Mouse (Mus musculus) neural tube, embryonic 11.5 days (tissue): ENCODE measurements around the gene Fgd3. TPM values are rescaled to one million over a fixed set of nuclear protein-coding genes. Genes with fewer than 3 reads are reported as not detected.

ENCODE experiments used
- ATAC-seq: fragments of 200-750 bp; cut with Nextera tagmentation; 2 replicates; pipeline ENCODE4 v1.8.0; 2017; ENCODE audit warnings: moderate number of reproducible peaks, mild to moderate bottlenecking, moderate TSS enrichment, moderate library complexity; ENCODE audit not compliant: insufficient read depth, low FRiP score, low TSS enrichment
- DNase-seq: peaks from one replicate; pipeline ENCODE4 v3.0.0-alpha.2; 2015; ENCODE audit warnings: low spot score
- H3K27ac ChIP-seq: fragments of 300-500 bp; sonication (generic); 2 replicates; pipeline ENCODE4 v1.5.1; 2014; ENCODE audit warnings: low read depth, mild to moderate bottlenecking, low read length
- H3K27me3 ChIP-seq: fragments of 300-500 bp; sonication (generic); 2 replicates; pipeline ENCODE4 v1.6.1; 2014; ENCODE audit warnings: mild to moderate bottlenecking, low read length, mixed read lengths; ENCODE audit not compliant: control insufficient read depth, insufficient read depth
- H3K36me3 ChIP-seq: fragments of 300-500 bp; sonication (generic); 2 replicates; pipeline ENCODE4 v1.6.1; 2014; ENCODE audit warnings: mild to moderate bottlenecking, low read length, moderate library complexity, mixed read lengths; ENCODE audit not compliant: control insufficient read depth, insufficient read depth
- H3K4me1 ChIP-seq: fragments of 300-500 bp; sonication (generic); 2 replicates; pipeline ENCODE4 v1.6.1; 2014; ENCODE audit warnings: low read length, mixed read lengths; ENCODE audit not compliant: control insufficient read depth, insufficient read depth
- H3K4me2 ChIP-seq: fragments of 300-500 bp; sonication (generic); 2 replicates; pipeline ENCODE4 v1.6.1; 2014; ENCODE audit warnings: low read depth, mild to moderate bottlenecking, moderate library complexity
- H3K4me3 ChIP-seq: fragments of 300-500 bp; sonication (generic); 2 replicates; pipeline ENCODE4 v1.5.1; 2014; ENCODE audit warnings: low read depth, low read length
- H3K9ac ChIP-seq: fragments of 300-500 bp; sonication (generic); 2 replicates; pipeline ENCODE4 v1.6.1; 2014; ENCODE audit warnings: mild to moderate bottlenecking, low read length
- H3K9me3 ChIP-seq: fragments of 300-500 bp; sonication (generic); 2 replicates; pipeline ENCODE4 v1.6.1; 2016; ENCODE audit warnings: low read length; ENCODE audit not compliant: control insufficient read depth
- WGBS: fragments of 180-500 bp; shearing (Covaris S2); extraction: QIAGEN DNeasy Blood & Tissue Kit; methylation state at CpG from one replicate; pipeline ENCODE4 v1.1.7; 2014; 5-methylcytosine and 5-hydroxymethylcytosine counted together
- polyA plus RNA-seq: library from polyadenylated mRNA; unstranded; fragments of >200 nt; fragmentation: Nextera tagmentation; extraction: Ambion mirVana; gene quantifications from 2 replicates; pipeline ENCODE4 v1.2.1, GENCODE M21; 2014

Gene Fgd3
- polyA plus RNA-seq, 1 experiment from 2014 or later: 1.1 TPM

DNA sequence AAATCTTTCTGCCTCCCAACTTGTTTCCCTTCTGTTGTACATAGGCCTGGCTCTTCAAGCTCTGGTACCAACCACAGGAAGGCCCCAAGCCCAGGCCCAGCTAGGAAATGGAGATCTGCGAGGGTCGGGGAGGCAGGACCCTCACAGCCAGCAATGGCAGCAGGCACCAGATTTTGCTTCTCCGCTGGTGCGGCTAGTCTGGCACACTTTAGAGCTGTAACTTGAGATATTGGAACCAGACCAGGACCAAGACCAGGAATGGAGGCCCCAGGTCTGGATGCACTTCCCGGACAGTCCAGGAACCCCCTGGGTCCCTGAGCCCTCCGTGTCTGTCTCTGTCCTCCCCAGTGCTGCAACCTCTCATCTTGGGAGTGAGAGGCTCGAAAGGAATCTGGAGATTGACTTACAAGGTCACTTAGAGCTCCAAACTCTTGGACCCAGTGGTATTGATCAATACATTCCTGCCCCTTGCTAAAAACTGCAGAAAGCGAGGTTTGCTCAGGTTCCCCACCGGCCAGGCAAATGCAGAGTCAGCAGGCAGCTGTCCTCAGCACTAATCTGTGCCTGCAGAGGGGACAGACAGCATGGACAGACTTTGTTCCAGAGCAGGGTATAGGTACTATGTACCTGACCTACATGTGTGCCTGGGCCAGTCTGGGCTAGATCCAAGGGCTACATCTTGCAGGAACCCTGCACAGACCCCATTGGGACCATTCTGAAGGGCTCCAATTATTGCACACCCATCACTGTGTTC lies 103.1 kb downstream of the Fgd3 start:
- H3K9ac ChIP-seq: no peak overlapping the region
- no peaks in the 10 kb centered on the region for H3K36me3 ChIP-seq
- no peak overlapping the region for H3K27ac ChIP-seq
- no peaks in the 10 kb centered on the region for H3K9me3 ChIP-seq
- H3K4me1 ChIP-seq: peaks cover 2% of the 10 kb centered on the region; the same call in 1 of the 2 replicates
- no peak overlapping the region for H3K4me2 ChIP-seq
- H3K27me3 ChIP-seq: peaks cover 8% of the 10 kb centered on the region; the same call in 1 of the 2 replicates
- no peak overlapping the region for H3K4me3 ChIP-seq
- DNase-seq (no peak), ATAC-seq (no peak)
- WGBS: 63% methylated on average over 9 of the region's 9 CpGs

DNA sequence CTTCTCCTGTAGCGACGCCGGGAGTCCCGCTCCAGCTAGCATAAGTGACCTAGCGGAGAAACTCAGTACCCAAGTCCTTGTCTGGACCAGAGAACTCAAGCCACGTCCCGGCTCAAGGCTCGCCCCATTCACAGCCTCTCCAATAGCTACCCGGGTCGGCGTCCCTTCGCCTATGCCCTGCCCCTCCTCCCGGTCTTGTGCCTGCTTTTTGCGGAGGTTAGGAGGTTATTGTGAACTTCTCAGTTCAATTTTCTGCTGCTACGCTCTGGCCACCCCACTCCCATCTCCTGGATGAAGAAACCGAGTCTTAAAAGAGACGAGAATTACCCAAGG lies 103.9 kb downstream of the Fgd3 start:
- 3% methylated on average over 17 of the region's 17 CpGs for WGBS
- H3K27ac ChIP-seq: 0 out of 2 replicates have a peak overlapping the region, but pooled peaks have one; percentile 23
- no peaks in the 10 kb centered on the region for H3K9me3 ChIP-seq
- H3K4me2 ChIP-seq: peak overlapping the region; percentile 94
- H3K4me1 ChIP-seq: peaks cover 2% of the 10 kb centered on the region; the same call in 1 of the 2 replicates
- peaks cover 8% of the 10 kb centered on the region; the same call in 1 of the 2 replicates for H3K27me3 ChIP-seq
- peak overlapping the region; percentile 70 for H3K4me3 ChIP-seq
- no peak for DNase-seq
- no peaks in the 10 kb centered on the region for H3K36me3 ChIP-seq
- peak overlapping the region; percentile 71; the same call in 1 of the 2 replicates for H3K9ac ChIP-seq
- peak; percentile 77 for ATAC-seq

DNA sequence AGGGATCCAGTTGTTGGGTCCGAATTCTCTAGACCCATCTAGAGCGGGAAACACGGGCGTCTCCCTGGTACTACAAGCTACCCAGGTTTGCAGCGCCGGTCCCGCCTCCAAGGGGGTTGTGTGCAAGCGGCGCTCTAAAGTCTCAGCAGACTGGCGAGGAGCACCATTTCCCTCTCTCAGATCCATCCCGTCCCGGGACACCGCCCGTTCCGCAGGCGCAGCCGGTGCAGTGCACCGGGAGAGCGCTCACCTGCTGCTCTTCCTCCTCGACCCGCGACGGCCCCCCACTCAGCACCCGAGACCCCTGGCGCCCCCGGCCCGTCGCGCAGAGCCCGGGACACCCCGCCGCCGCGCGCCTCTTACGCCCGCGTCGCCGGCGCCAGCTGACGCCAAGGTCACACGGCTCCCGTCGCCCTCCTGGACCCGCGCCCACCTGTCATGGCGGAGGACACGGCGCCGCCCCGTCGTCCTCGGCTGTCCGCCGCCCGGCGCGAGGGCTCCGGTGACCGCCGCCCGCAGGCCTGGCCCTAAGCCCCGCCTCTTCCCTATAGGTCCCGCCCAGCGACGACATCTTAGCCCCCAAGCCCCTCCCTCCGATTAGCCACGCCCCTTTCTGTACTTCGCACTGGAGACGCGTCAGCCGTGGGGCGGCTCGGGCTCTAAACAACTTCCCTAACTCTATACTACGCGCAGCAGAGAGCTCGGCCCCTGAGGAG lies 104.4 kb downstream of the Fgd3 start, which contains the start of gene Card19:
TSS of gene Card19 (minus strand) at position 534 of the 716 bp plus-strand sequence.
- DNase-seq (peak; percentile 93), ATAC-seq (peak; percentile 88)
- peak within 1 kb of the TSS; percentile 70 for H3K4me3 ChIP-seq
- peak within 1 kb of the TSS; percentile 94 for H3K4me2 ChIP-seq
- H3K9me3 ChIP-seq: no peaks in the 10 kb centered on the region
- under 1% methylated on average over 60 of the region's 78 CpGs for WGBS
- 0 out of 2 replicates have a peak within 1 kb of the TSS, but pooled peaks have one; percentile 23 for H3K27ac ChIP-seq
- peaks cover 2% of the 10 kb centered on the region; the same call in 1 of the 2 replicates for H3K4me1 ChIP-seq
- peaks cover 8% of the 10 kb centered on the region; the same call in 1 of the 2 replicates for H3K27me3 ChIP-seq
- peak within 1 kb of the TSS; percentile 71 for H3K9ac ChIP-seq
- no peaks in the 10 kb centered on the region for H3K36me3 ChIP-seq

DNA sequence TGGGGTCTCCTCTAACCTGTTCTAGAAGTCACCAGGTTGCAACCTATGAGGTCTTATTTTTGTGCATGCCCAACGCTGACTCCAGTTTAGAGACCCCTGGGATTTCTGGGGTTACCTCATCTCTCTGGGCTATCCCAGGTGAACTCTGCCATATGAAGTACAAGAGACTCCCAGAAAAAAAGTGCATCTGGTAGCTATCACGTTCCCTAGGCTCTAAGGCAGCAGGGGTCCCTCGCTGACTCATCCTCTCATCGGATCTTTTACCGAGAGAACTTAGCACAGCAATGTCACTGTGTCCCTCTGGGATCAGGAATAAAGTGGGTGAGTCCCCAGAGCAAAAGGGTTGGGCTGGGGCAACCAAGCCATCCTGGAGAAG lies 105.0 kb downstream of the Fgd3 start:
- peaks cover 8% of the 10 kb centered on the region; the same call in 1 of the 2 replicates for H3K27me3 ChIP-seq
- no peaks in the 10 kb centered on the region for H3K36me3 ChIP-seq
- peak overlapping the region; percentile 71 for H3K9ac ChIP-seq
- WGBS: 14% methylated on average over 5 of the region's 5 CpGs
- H3K4me2 ChIP-seq: peak overlapping the region; percentile 94
- H3K9me3 ChIP-seq: no peaks in the 10 kb centered on the region
- no peak for DNase-seq
- ATAC-seq: no peak
- peaks cover 2% of the 10 kb centered on the region; the same call in 1 of the 2 replicates for H3K4me1 ChIP-seq
- H3K27ac ChIP-seq: no peak overlapping the region
- peak overlapping the region; percentile 70 for H3K4me3 ChIP-seq

DNA sequence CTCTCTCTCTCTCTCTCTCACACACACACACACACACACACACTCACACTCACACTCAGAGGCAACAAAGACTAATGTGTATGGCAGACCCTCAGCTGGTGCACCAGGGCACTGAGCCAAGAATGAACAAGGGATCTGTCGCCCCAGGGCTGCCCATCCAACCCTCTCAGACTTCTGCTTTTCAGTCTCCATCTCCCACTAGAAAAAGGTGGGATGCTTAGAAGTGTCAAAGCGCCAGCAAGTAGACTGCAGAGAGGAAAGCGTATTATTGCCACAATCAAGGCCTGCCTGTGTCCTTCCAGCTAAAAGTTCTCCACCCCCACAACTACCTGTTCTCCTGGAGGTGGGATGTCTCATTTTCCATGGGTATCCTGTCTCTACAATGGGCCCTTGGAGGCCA lies 105.7 kb downstream of the Fgd3 start:
- no peaks in the 10 kb centered on the region for H3K9me3 ChIP-seq
- ATAC-seq (no peak), DNase-seq (no peak)
- H3K27me3 ChIP-seq: peaks cover 8% of the 10 kb centered on the region; the same call in 1 of the 2 replicates
- no peak overlapping the region for H3K4me2 ChIP-seq
- no peak overlapping the region for H3K9ac ChIP-seq
- 82% methylated on average over 3 of the region's 3 CpGs for WGBS
- peaks cover 2% of the 10 kb centered on the region; the same call in 1 of the 2 replicates for H3K4me1 ChIP-seq
- no peaks in the 10 kb centered on the region for H3K36me3 ChIP-seq
- no peak overlapping the region for H3K4me3 ChIP-seq
- H3K27ac ChIP-seq: no peak overlapping the region

DNA sequence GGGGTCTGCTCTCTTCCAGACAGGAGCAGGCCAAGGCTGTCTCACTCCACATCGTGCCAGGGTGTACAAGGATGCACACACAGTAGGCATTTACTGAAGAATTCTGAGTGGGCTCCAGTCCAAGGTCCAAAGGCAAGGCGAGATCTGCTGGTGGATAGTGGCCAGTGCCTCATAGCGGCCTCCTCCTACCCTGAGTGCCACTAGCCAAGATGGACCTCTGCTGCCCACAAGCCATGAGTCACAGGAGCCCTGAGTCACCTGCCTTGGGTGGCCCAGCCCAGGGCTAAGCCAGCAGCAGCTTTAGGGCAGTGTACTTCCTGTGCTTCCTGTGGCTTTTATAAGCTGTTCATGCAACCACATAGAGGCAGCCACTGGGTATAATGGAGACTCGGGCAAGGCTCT lies 106.6 kb downstream of the Fgd3 start:
- DNase-seq (no peak), ATAC-seq (no peak)
- Histone ChIP-seq H3K9ac (no peak overlapping the region), H3K27ac (no peak overlapping the region), H3K36me3 (no peaks in the 10 kb centered on the region), H3K9me3 (no peaks in the 10 kb centered on the region), H3K27me3 (peaks cover 8% of the 10 kb centered on the region; the same call in 1 of the 2 replicates), H3K4me2 (no peak overlapping the region), H3K4me3 (no peak overlapping the region), H3K4me1 (peaks cover 2% of the 10 kb centered on the region; the same call in 1 of the 2 replicates)
- WGBS: 67% methylated on average over 4 of the region's 4 CpGs

DNA sequence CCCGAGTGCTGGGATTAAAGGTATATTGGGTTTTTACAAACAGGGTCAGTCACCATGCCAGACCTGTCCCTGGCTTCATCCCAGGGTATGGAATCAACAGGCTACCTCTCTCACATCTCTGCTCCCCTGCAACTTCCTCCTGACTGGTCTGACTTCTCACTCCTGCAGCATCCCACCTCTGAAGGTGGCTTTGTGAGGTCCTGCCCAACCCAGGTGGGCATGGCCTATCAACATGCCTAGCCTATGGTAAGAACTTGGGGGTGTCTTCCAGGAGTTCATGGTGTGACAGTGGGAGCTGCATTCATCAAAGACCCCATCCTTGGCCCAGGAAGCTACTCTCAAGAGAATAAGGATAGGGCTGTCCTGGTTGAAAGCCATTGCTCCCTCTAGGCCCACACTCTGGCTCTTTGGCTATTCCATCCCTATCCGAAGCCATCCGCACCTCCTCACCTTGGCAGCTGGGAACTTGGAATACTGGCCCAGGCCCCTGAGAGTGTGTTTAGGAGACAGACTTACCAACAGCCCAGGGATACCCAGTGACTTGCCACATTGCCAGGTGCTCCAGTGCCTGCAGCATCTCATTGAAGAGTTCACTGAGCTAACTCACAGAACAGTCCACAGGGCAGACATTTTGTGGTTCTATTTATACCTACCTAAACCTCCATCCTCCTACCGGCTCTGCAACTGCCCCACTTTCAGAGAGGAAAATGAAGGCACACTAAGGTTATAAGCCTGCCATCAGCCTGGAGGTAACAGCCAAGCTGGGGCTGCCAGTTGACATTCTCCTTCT lies 107.2 kb downstream of the Fgd3 start:
- Histone ChIP-seq H3K9ac (no peak overlapping the region), H3K36me3 (no peaks in the 10 kb centered on the region), H3K4me2 (no peak overlapping the region), H3K4me1 (peaks cover 2% of the 10 kb centered on the region; the same call in 1 of the 2 replicates), H3K27ac (no peak overlapping the region), H3K27me3 (peaks cover 7% of the 10 kb centered on the region; the same call in 1 of the 2 replicates), H3K4me3 (no peak overlapping the region), H3K9me3 (no peaks in the 10 kb centered on the region)
- no peak for DNase-seq
- no peak for ATAC-seq
- WGBS: 79% methylated on average over 4 of the region's 4 CpGs
